Mouse (Mus musculus): ENCODE measurements around the gene Spata7.

GRCm38 (mm10) chr12:98669086-98669485, 41.1 kb downstream of the Spata7 start:
- no peak for TF ChIP-seq POLR2A (IDR thresholded peaks at IDR 0.05; ENCODE audit: control insufficient read depth, low read depth, low read length)
- TF ChIP-seq CTCF (IDR thresholded peaks at IDR 0.05; ENCODE audit: control insufficient read depth, insufficient read depth, insufficient replicate concordance, low read depth, low read length): no peak

Data from testis, adult 2 months (tissue).